Mouse (Mus musculus): ENCODE data around the gene Asb4. TPM values are rescaled to one million over a fixed set of nuclear protein-coding genes. Genes with fewer than 3 reads are reported as not detected.

The Asb4 gene
- total and polyA plus RNA-seq, 2 experiments: 0.18 to 0.31 TPM

GRCm38 (mm10) chr6:5443104-5443863, 60.1 kb downstream of the Asb4 start:
- Histone ChIP-seq H3K4me1 (ENCODE audit: control insufficient read depth, insufficient read depth, low read length) (peaks cover 13% of the 10 kb centered on the region), H3K79me2 (ENCODE audit: control insufficient read depth, insufficient read depth, low read length) (no peaks in the 10 kb centered on the region), H3K27ac (replicated peaks; ENCODE audit: insufficient read depth, low read depth, low read length) (no peak overlapping the region), H3K4me3 (ENCODE audit: insufficient read depth, low read depth, low read length) (no peak overlapping the region), H3K9ac (ENCODE audit: low read depth, low read length) (no peak overlapping the region), H3K27me3 (ENCODE audit: control insufficient read depth, insufficient read depth, low read length) (no peaks in the 10 kb centered on the region), H3K36me3 (ENCODE audit: control insufficient read depth, insufficient read depth, low read length) (no peaks in the 10 kb centered on the region)
- peak; percentile 75 for DNase-seq (ENCODE audit: extremely low read depth, low read depth, low spot score)
- 36% methylated on average over 13 of the region's 13 CpGs for WGBS
- TF ChIP-seq POLR2A (IDR thresholded peaks at IDR 0.05; ENCODE audit: extremely low read depth, insufficient read depth, low read length) (no peak), CTCF (IDR thresholded peaks at IDR 0.05; ENCODE audit: low read depth, low read length) (no peak)

DNA sequence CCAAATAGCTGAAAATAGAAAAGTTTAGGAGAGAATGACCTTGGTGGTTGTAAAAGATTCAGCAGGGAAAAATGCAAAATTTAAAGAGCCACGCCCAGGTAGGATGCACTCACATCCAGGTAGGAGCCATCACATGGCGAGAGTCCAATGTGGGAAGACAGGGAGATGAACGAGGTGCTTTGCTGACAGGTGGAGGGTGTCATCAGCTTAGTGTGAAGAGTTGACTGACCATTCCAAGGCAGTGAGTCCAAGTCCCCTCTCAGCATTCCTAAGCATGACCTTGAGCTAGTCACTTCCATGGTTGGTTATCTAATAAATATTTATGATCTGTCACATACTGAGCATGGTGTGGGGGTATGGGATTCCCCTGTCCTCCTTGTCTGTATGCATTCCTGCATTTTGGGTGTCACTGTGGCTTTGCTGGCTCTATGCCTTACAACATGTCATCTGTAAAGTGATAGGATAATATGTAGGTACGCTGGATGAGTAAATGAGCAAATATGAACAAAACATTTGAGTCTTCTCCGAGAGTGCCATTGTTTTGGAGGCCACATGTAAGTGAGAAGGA, 61.2 kb downstream of the Asb4 start:
- H3K4me3 ChIP-seq (ENCODE audit: insufficient read depth, low read depth, low read length): no peak overlapping the region
- no peak overlapping the region for H3K27ac ChIP-seq (replicated peaks; ENCODE audit: insufficient read depth, low read depth, low read length)
- H3K4me1 ChIP-seq (ENCODE audit: control insufficient read depth, insufficient read depth, low read length): peaks cover 19% of the 10 kb centered on the region
- no peaks in the 10 kb centered on the region for H3K36me3 ChIP-seq (ENCODE audit: control insufficient read depth, insufficient read depth, low read length)
- TF ChIP-seq CTCF (IDR thresholded peaks at IDR 0.05; ENCODE audit: low read depth, low read length): no peak
- TF ChIP-seq POLR2A (IDR thresholded peaks at IDR 0.05; ENCODE audit: extremely low read depth, insufficient read depth, low read length): no peak
- no peak for DNase-seq (ENCODE audit: extremely low read depth, low read depth, low spot score)
- H3K79me2 ChIP-seq (ENCODE audit: control insufficient read depth, insufficient read depth, low read length): no peaks in the 10 kb centered on the region
- H3K27me3 ChIP-seq (ENCODE audit: control insufficient read depth, insufficient read depth, low read length): no peaks in the 10 kb centered on the region
- no peak overlapping the region for H3K9ac ChIP-seq (ENCODE audit: low read depth, low read length)
- WGBS: 98% methylated on average over 5 of the region's 5 CpGs

- H3K27me3 ChIP-seq (ENCODE audit: control insufficient read depth, insufficient read depth, low read length): no peaks in the 10 kb centered on the region
- peaks cover 25% of the 10 kb centered on the region for H3K4me1 ChIP-seq (ENCODE audit: control insufficient read depth, insufficient read depth, low read length)
- H3K27ac ChIP-seq (replicated peaks; ENCODE audit: insufficient read depth, low read depth, low read length): no peak overlapping the region
- H3K79me2 ChIP-seq (ENCODE audit: control insufficient read depth, insufficient read depth, low read length): no peaks in the 10 kb centered on the region
- no peak overlapping the region for H3K9ac ChIP-seq (ENCODE audit: low read depth, low read length)
- TF ChIP-seq POLR2A (IDR thresholded peaks at IDR 0.05; ENCODE audit: extremely low read depth, insufficient read depth, low read length) (no peak), CTCF (IDR thresholded peaks at IDR 0.05; ENCODE audit: low read depth, low read length) (no peak)
- no peaks in the 10 kb centered on the region for H3K36me3 ChIP-seq (ENCODE audit: control insufficient read depth, insufficient read depth, low read length)
- 76% methylated on average over 4 of the region's 4 CpGs for WGBS
- no peak for DNase-seq (ENCODE audit: extremely low read depth, low read depth, low spot score)
- no peak overlapping the region for H3K4me3 ChIP-seq (ENCODE audit: insufficient read depth, low read depth, low read length)
These were observed 63.8 kb downstream of the Asb4 start for GRCm38 (mm10) chr6:5447013-5447412.

GRCm38 (mm10) chr6:5447546-5447945, 64.4 kb downstream of the Asb4 start:
- DNase-seq (ENCODE audit: extremely low read depth, low read depth, low spot score): peak; percentile 49
- H3K9ac ChIP-seq (ENCODE audit: low read depth, low read length): no peak overlapping the region
- H3K27me3 ChIP-seq (ENCODE audit: control insufficient read depth, insufficient read depth, low read length): no peaks in the 10 kb centered on the region
- H3K27ac ChIP-seq (replicated peaks; ENCODE audit: insufficient read depth, low read depth, low read length): no peak overlapping the region
- 50% methylated on average over 6 of the region's 6 CpGs for WGBS
- no peaks in the 10 kb centered on the region for H3K79me2 ChIP-seq (ENCODE audit: control insufficient read depth, insufficient read depth, low read length)
- H3K4me3 ChIP-seq (ENCODE audit: insufficient read depth, low read depth, low read length): no peak overlapping the region
- no peak for TF ChIP-seq POLR2A (IDR thresholded peaks at IDR 0.05; ENCODE audit: extremely low read depth, insufficient read depth, low read length)
- no peak for TF ChIP-seq CTCF (IDR thresholded peaks at IDR 0.05; ENCODE audit: low read depth, low read length)
- H3K4me1 ChIP-seq (ENCODE audit: control insufficient read depth, insufficient read depth, low read length): peaks cover 22% of the 10 kb centered on the region
- H3K36me3 ChIP-seq (ENCODE audit: control insufficient read depth, insufficient read depth, low read length): no peaks in the 10 kb centered on the region

DNA sequence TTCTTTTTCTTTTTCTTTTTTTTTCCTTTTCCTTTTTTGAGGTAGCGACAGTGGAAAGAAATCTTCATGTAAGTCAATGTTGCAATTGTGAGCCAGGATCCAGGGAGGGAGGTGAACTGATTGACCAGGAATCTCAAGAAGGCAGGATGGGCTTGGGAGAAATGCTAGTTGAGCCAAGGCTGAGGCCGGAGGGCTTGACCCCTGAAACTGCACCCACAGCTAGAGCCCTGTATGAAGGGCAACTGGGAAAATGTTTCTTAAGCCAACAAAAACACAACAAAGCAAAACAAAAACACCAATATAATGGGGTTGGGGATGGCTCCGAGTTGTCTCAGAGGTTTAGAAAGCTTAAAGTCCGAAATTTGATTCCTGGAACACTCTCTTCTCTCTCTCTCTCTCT, 65.2 kb downstream of the Asb4 start:
- H3K27ac ChIP-seq (replicated peaks; ENCODE audit: insufficient read depth, low read depth, low read length): no peak overlapping the region
- WGBS: 76% methylated on average over 4 of the region's 4 CpGs
- H3K4me3 ChIP-seq (ENCODE audit: insufficient read depth, low read depth, low read length): no peak overlapping the region
- DNase-seq (ENCODE audit: extremely low read depth, low read depth, low spot score): peak; percentile 11
- H3K36me3 ChIP-seq (ENCODE audit: control insufficient read depth, insufficient read depth, low read length): no peaks in the 10 kb centered on the region
- TF ChIP-seq CTCF (IDR thresholded peaks at IDR 0.05; ENCODE audit: low read depth, low read length) (no peak), POLR2A (IDR thresholded peaks at IDR 0.05; ENCODE audit: extremely low read depth, insufficient read depth, low read length) (no peak)
- peaks cover 22% of the 10 kb centered on the region for H3K4me1 ChIP-seq (ENCODE audit: control insufficient read depth, insufficient read depth, low read length)
- H3K9ac ChIP-seq (ENCODE audit: low read depth, low read length): no peak overlapping the region
- no peaks in the 10 kb centered on the region for H3K27me3 ChIP-seq (ENCODE audit: control insufficient read depth, insufficient read depth, low read length)
- no peaks in the 10 kb centered on the region for H3K79me2 ChIP-seq (ENCODE audit: control insufficient read depth, insufficient read depth, low read length)

GRCm38 (mm10) chr6:5449878-5450277, 66.7 kb downstream of the Asb4 start:
- Histone ChIP-seq H3K79me2 (ENCODE audit: control insufficient read depth, insufficient read depth, low read length) (no peaks in the 10 kb centered on the region), H3K4me3 (ENCODE audit: insufficient read depth, low read depth, low read length) (no peak overlapping the region), H3K27ac (replicated peaks; ENCODE audit: insufficient read depth, low read depth, low read length) (no peak overlapping the region), H3K9ac (ENCODE audit: low read depth, low read length) (no peak overlapping the region), H3K27me3 (ENCODE audit: control insufficient read depth, insufficient read depth, low read length) (no peaks in the 10 kb centered on the region), H3K36me3 (ENCODE audit: control insufficient read depth, insufficient read depth, low read length) (no peaks in the 10 kb centered on the region), H3K4me1 (ENCODE audit: control insufficient read depth, insufficient read depth, low read length) (peaks cover 22% of the 10 kb centered on the region)
- 33% methylated on average over 5 of the region's 5 CpGs for WGBS
- no peak for TF ChIP-seq CTCF (IDR thresholded peaks at IDR 0.05; ENCODE audit: low read depth, low read length)
- TF ChIP-seq POLR2A (IDR thresholded peaks at IDR 0.05; ENCODE audit: extremely low read depth, insufficient read depth, low read length): no peak
- DNase-seq (ENCODE audit: extremely low read depth, low read depth, low spot score): peak; percentile 94
